Mouse (Mus musculus) kidney, adult 2 months (tissue): ENCODE data around the gene Top2a. TPM values are rescaled to one million over a fixed set of nuclear protein-coding genes. Genes with fewer than 3 reads are reported as not detected.

Source experiments
- DNase-seq: peaks from one replicate; pipeline ENCODE4 v3.0.0; 2021
- H3K27ac ChIP-seq: fragments of 200-500 bp; 2 replicates; pipeline ENCODE4 v1.5.1; 2012; ENCODE audit warnings: low read depth, low read length, control low read depth, inconsistent platforms; ENCODE audit not compliant: insufficient read depth
- H3K27me3 ChIP-seq: fragments of 200-500 bp; replicated peaks from 2 replicates; pipeline ENCODE4 v1.6.1; 2012; ENCODE audit warnings: mild to moderate bottlenecking, moderate library complexity, low read length, inconsistent platforms; ENCODE audit not compliant: control insufficient read depth, insufficient read depth
- H3K36me3 ChIP-seq: fragments of 200-500 bp; 2 replicates; pipeline ENCODE4 v1.6.1; 2012; ENCODE audit warnings: mild to moderate bottlenecking, moderate library complexity, low read length, inconsistent platforms; ENCODE audit not compliant: control insufficient read depth, insufficient read depth
- H3K4me1 ChIP-seq: fragments of 200-500 bp; 2 replicates; pipeline ENCODE4 v1.6.1; 2011; ENCODE audit warnings: low read length; ENCODE audit not compliant: control insufficient read depth, insufficient read depth
- H3K4me3 ChIP-seq: fragments of 200-500 bp; 2 replicates; pipeline ENCODE4 v1.5.1; 2011; ENCODE audit warnings: mild to moderate bottlenecking, low read depth, low read length, control low read depth; ENCODE audit not compliant: insufficient read depth
- CTCF ChIP-seq: fragments of 200-500 bp; conservative IDR thresholded peaks from 2 replicates; pipeline ENCODE4 v1.5.1; 2011; ENCODE audit warnings: low read depth, mild to moderate bottlenecking, control low read depth, low read length, moderate library complexity, mixed read lengths; ENCODE audit not compliant: insufficient read depth, insufficient read length
- POLR2A ChIP-seq: fragments of 200-500 bp; IDR thresholded peaks from one replicate; pipeline ENCODE4 v1.6.1; 2011; ENCODE audit warnings: low read depth, low read length, control low read depth
- WGBS: fragments of 180-500 bp; shearing (Covaris S2); methylation state at CpG from one replicate; pipeline ENCODE4 v1.1.7; 2018; 5-methylcytosine and 5-hydroxymethylcytosine counted together
- polyA plus RNA-seq: library from polyadenylated mRNA; depleted of rRNA; stranded (reverse); fragments of >200 nt; gene quantifications from 2 replicates; pipeline ENCODE4 v1.2.3, GENCODE M21; 2012

The Top2a gene
- polyA plus RNA-seq, 1 experiment: 0.72 TPM

GRCm38 (mm10) chr11:99023094-99023493 lies 895 bp downstream of the Top2a start:
- Histone ChIP-seq H3K36me3 (no peaks in the 10 kb centered on the region), H3K27ac (no peak overlapping the region), H3K4me1 (no peaks in the 10 kb centered on the region; the same call in 1 of the 2 replicates), H3K27me3 (no peaks in the 10 kb centered on the region), H3K4me3 (no peak overlapping the region)
- TF ChIP-seq CTCF (no peak), POLR2A (no peak)
- DNase-seq: no peak
- WGBS: 22% methylated on average over 4 of the region's 4 CpGs

DNA sequence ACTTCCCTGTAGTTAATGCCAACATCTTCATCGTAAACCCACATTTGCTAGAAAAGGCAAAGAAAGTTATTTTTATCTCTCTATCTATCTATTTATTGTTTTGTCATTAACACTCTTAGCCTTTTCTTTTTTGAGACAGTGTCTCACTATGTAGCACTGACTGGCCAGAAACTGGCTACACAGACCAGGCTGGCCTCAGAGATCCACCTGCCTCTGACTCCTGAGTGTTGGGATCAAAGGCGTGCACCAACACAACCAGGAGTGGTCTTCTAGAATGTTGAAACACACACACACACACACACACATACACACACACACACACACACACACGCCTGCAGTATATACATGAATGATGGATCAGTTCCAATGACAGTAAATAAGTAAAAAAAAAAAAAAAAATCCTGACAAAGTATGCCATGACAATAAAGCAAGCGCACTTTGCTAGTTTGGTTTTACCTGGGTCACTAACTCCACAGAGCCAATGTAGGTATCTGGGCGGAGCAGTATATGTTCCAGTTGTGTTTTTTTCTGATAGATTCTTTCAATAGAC lies 1.5 kb downstream of the Top2a start:
- no peak for TF ChIP-seq POLR2A
- no peaks in the 10 kb centered on the region for H3K36me3 ChIP-seq
- H3K27me3 ChIP-seq: no peaks in the 10 kb centered on the region
- H3K4me1 ChIP-seq: no peaks in the 10 kb centered on the region; the same call in 1 of the 2 replicates
- 91% methylated on average over 5 of the region's 5 CpGs for WGBS
- no peak overlapping the region for H3K4me3 ChIP-seq
- no peak for DNase-seq
- H3K27ac ChIP-seq: no peak overlapping the region

DNA sequence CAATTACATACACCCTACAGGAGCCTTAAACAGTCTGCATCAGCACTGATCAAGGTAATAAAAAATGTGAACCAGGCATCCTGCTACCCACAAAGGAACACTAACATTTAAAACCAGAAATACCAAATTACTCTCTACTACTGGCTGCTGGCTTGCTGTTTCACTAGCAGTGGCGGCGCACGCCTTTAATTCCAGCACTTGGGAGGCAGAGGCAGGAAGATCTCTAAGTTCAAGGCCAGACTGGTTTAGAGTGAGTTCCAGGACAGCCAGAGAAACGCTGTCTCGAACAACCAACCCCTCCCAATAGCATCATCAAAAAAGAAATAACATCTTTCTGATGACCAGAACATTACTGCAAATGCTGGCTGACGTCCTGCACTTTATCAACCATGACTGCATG lies 4.1 kb downstream of the Top2a start:
- Histone ChIP-seq H3K4me3 (no peak overlapping the region), H3K36me3 (no peaks in the 10 kb centered on the region), H3K4me1 (no peaks in the 10 kb centered on the region; the same call in 1 of the 2 replicates), H3K27me3 (no peaks in the 10 kb centered on the region), H3K27ac (no peak overlapping the region)
- 95% methylated on average over 6 of the region's 6 CpGs for WGBS
- no peak for DNase-seq
- no peak for TF ChIP-seq CTCF
- TF ChIP-seq POLR2A: no peak

- Histone ChIP-seq H3K4me3 (no peak overlapping the region), H3K4me1 (no peaks in the 10 kb centered on the region), H3K27me3 (no peaks in the 10 kb centered on the region), H3K27ac (no peak overlapping the region), H3K36me3 (no peaks in the 10 kb centered on the region)
- DNase-seq: no peak
- 98% methylated on average over 1 of the region's 1 CpGs for WGBS
- no peak for TF ChIP-seq POLR2A
- no peak for TF ChIP-seq CTCF
These were observed 10.1 kb downstream of the Top2a start for GRCm38 (mm10) chr11:99013856-99014255.

DNA sequence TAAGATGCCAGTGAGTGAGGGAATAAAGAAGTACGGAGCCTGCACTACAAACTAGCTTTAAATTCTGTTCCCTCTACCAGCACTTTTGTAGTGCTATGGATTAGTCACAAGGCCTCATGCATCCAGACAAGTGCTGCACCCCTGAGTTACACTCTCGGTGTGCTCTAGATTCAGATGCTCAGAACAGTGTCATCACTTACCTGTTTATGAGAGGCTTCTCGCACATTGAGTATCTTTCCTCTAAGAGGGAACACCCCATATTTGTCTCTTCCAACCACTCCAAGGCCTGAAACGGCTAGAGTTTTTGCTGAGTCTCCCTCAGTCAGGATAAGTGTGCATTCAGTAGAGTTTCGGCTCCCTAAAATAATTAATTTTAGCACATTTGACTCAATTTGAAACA lies 13.3 kb downstream of the Top2a start:
- TF ChIP-seq CTCF (no peak), POLR2A (no peak)
- Histone ChIP-seq H3K4me3 (no peak overlapping the region), H3K4me1 (no peaks in the 10 kb centered on the region), H3K27ac (no peak overlapping the region), H3K27me3 (no peaks in the 10 kb centered on the region), H3K36me3 (no peaks in the 10 kb centered on the region)
- WGBS: 96% methylated on average over 5 of the region's 5 CpGs
- DNase-seq: no peak

DNA sequence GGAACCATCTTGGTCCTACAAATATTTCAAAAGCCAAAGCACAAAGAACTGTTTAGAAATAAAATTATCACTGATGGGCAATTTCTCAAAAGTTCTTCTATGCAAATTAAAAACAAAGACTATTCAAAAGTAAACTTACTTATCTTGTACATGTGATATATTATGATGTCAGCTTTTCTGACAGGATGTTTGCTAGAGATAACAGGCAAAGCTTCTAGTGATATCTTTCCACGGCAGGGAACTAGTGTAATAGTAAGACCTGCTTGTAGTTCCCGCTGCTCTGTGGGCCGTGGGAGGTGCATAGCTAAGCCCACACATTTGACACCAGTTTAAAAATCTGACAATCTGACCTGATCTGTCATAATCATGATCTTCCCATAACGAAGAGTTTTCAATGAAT lies 13.9 kb downstream of the Top2a start:
- Histone ChIP-seq H3K27ac (no peak overlapping the region), H3K36me3 (no peaks in the 10 kb centered on the region), H3K4me1 (no peaks in the 10 kb centered on the region), H3K27me3 (no peaks in the 10 kb centered on the region), H3K4me3 (no peak overlapping the region)
- no peak for DNase-seq
- 82% methylated on average over 4 of the region's 4 CpGs for WGBS
- no peak for TF ChIP-seq POLR2A

GRCm38 (mm10) chr11:99006788-99007187 lies 17.2 kb downstream of the Top2a start:
- H3K4me1 ChIP-seq: no peaks in the 10 kb centered on the region
- no peak overlapping the region for H3K27ac ChIP-seq
- WGBS: 93% methylated on average over 9 of the region's 9 CpGs
- no peak for DNase-seq
- H3K27me3 ChIP-seq: no peaks in the 10 kb centered on the region
- TF ChIP-seq CTCF: no peak
- H3K36me3 ChIP-seq: no peaks in the 10 kb centered on the region
- no peak overlapping the region for H3K4me3 ChIP-seq

DNA sequence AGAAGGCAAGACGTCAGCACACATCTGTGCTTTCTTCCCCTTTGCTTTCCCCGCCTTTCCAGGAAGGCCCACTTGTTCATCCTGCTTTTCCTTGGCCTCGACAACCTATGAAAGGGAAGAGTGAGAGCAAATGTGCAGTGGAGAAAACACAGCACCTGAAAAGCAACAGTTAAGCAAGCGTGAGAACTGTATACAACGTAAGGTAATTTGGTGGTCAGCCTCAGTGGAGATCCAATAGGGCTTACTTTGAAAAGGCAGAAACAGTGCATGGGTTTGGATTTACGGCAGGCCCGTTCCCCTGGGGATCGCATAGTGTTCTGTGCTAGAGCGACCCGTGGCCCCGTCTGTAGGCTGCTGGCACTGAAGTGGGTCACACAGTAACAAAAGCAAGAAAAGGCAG lies 24.7 kb downstream of the Top2a start:
- TF ChIP-seq CTCF: no peak
- TF ChIP-seq POLR2A: no peak
- no peak for DNase-seq
- no peaks in the 10 kb centered on the region for H3K27me3 ChIP-seq
- H3K4me3 ChIP-seq: no peak overlapping the region
- WGBS: 90% methylated on average over 11 of the region's 11 CpGs
- no peaks in the 10 kb centered on the region for H3K36me3 ChIP-seq
- no peaks in the 10 kb centered on the region for H3K4me1 ChIP-seq
- no peak overlapping the region for H3K27ac ChIP-seq
